Mouse (Mus musculus): Measurements from ENCODE around the gene Spem1. TPM values are rescaled to one million over a fixed set of nuclear protein-coding genes. Genes with fewer than 3 reads are reported as not detected.

The Spem1 gene
- polyA plus RNA-seq, 1 experiment = not detected

DNA sequence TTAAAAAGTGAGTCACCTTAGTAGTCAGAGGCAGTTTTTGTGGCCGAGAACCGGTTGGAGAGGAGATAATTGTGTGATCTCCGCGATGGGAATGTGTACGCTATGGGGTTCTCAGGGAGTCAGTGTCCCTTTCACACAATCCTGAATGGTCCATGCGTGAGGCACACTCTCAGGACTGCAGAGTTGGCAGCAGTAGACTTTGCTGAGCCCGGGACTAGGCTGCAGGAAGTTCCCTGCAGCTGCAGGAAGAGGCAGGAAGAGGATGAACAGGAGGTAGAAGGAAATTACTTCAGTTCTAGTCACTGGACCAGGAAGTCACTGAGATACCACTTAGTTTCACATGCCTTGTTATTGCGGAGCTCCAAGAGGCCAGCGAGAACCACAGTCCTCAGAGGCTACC lies 27.1 kb upstream of the Spem1 start:
- Histone ChIP-seq H3K27me3 (ENCODE audit: control insufficient read depth, insufficient read depth, low read length, poor library complexity, severe bottlenecking) (no peaks in the 10 kb centered on the region), H3K27ac (ENCODE audit: insufficient read depth, low read length) (no peak overlapping the region), H3K36me3 (ENCODE audit: control insufficient read depth, insufficient read depth, low read length, poor library complexity, severe bottlenecking) (peaks cover 14% of the 10 kb centered on the region), H3K4me1 (ENCODE audit: control insufficient read depth, insufficient read depth, low read length) (peaks cover 4% of the 10 kb centered on the region), H3K9ac (ENCODE audit: low read depth, poor library complexity, severe bottlenecking) (no peak overlapping the region), H3K9me3 (replicated peaks; ENCODE audit: control insufficient read depth, insufficient read depth, low read length, poor library complexity, severe bottlenecking) (no peaks in the 10 kb centered on the region), H3K4me3 (ENCODE audit: low read depth, low read length) (no peak overlapping the region)
- TF ChIP-seq CTCF (IDR thresholded peaks at IDR 0.05; ENCODE audit: low read depth, low read length) (no peak), POLR2A (IDR thresholded peaks at IDR 0.05; ENCODE audit: insufficient read depth, low read length) (no peak), EP300 (IDR thresholded peaks at IDR 0.05; ENCODE audit: insufficient read depth, low read depth, low read length) (no peak)

- TF ChIP-seq EP300 (IDR thresholded peaks at IDR 0.05; ENCODE audit: insufficient read depth, low read depth, low read length) = no peak
- no peak for TF ChIP-seq POLR2A (IDR thresholded peaks at IDR 0.05; ENCODE audit: insufficient read depth, low read length)
- TF ChIP-seq CTCF (IDR thresholded peaks at IDR 0.05; ENCODE audit: low read depth, low read length) = no peak
- Histone ChIP-seq H3K4me1 (ENCODE audit: control insufficient read depth, insufficient read depth, low read length) (peaks cover 4% of the 10 kb centered on the region), H3K9ac (ENCODE audit: low read depth, poor library complexity, severe bottlenecking) (0 out of 2 replicates have a peak overlapping the region, but pooled peaks have one; percentile 48), H3K27ac (ENCODE audit: insufficient read depth, low read length) (no peak overlapping the region), H3K9me3 (replicated peaks; ENCODE audit: control insufficient read depth, insufficient read depth, low read length, poor library complexity, severe bottlenecking) (no peaks in the 10 kb centered on the region), H3K27me3 (ENCODE audit: control insufficient read depth, insufficient read depth, low read length, poor library complexity, severe bottlenecking) (no peaks in the 10 kb centered on the region), H3K36me3 (ENCODE audit: control insufficient read depth, insufficient read depth, low read length, poor library complexity, severe bottlenecking) (peaks cover 14% of the 10 kb centered on the region), H3K4me3 (ENCODE audit: low read depth, low read length) (peak overlapping the region; percentile 76; the same call in 1 of the 2 replicates)
Observed at GRCm38 (mm10) chr11:69848021-69848420, 26.0 kb upstream of the Spem1 start.

DNA sequence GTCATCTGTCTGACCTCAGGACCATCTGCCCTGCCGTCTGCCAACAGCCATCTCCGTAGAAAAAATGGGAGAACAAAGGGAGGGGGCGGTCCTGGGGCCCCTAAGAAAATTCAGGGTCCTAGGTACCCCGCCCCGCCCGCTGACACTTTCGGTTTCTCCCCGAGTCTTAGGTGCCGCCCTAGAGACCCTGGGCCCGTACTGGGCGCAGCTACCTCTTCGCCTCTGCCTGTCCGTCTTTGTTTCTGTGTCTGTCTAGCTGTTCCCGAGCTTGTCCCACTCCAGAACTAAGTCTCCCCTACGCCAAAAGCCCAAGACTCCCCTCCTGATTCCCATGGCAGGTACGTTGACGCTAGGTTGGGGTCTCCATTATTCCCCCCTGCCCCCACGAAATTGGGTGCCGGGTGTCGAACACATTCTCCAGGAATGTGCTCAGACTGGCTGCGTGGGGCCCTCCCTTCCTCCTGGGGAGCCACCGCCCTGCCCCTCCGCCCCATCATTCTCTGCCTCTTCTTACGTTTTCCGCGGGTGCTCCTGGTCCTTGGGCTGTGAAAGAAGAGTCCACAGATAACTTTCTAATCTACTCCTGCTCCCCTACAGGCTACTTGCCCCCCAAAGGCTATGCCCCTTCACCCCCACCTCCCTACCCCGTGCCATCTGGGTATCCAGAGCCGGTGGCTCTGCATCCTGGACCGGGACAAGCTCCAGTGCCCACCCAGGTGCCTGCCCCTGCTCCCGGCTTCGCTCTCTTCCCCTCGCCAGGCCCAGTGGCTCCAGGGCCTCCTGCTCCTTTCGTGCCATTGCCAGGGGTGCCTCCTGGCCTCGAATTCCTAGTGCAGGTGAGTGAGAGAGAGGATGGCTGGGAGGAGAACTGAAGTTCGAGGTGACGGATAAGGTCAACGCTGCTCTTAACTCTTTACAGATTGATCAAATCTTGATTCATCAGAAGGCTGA lies 25.0 kb upstream of the Spem1 start:
- Histone ChIP-seq H3K9me3 (replicated peaks; ENCODE audit: control insufficient read depth, insufficient read depth, low read length, poor library complexity, severe bottlenecking) (no peaks in the 10 kb centered on the region), H3K9ac (ENCODE audit: low read depth, poor library complexity, severe bottlenecking) (peak overlapping the region; percentile 48), H3K27me3 (ENCODE audit: control insufficient read depth, insufficient read depth, low read length, poor library complexity, severe bottlenecking) (no peaks in the 10 kb centered on the region), H3K36me3 (ENCODE audit: control insufficient read depth, insufficient read depth, low read length, poor library complexity, severe bottlenecking) (peaks cover 14% of the 10 kb centered on the region), H3K4me1 (ENCODE audit: control insufficient read depth, insufficient read depth, low read length) (peaks cover 4% of the 10 kb centered on the region), H3K27ac (ENCODE audit: insufficient read depth, low read length) (no peak overlapping the region), H3K4me3 (ENCODE audit: low read depth, low read length) (peak overlapping the region; percentile 76)
- TF ChIP-seq CTCF (IDR thresholded peaks at IDR 0.05; ENCODE audit: low read depth, low read length) = no peak
- no peak for TF ChIP-seq EP300 (IDR thresholded peaks at IDR 0.05; ENCODE audit: insufficient read depth, low read depth, low read length)
- TF ChIP-seq POLR2A (IDR thresholded peaks at IDR 0.05; ENCODE audit: insufficient read depth, low read length) = no peak

DNA sequence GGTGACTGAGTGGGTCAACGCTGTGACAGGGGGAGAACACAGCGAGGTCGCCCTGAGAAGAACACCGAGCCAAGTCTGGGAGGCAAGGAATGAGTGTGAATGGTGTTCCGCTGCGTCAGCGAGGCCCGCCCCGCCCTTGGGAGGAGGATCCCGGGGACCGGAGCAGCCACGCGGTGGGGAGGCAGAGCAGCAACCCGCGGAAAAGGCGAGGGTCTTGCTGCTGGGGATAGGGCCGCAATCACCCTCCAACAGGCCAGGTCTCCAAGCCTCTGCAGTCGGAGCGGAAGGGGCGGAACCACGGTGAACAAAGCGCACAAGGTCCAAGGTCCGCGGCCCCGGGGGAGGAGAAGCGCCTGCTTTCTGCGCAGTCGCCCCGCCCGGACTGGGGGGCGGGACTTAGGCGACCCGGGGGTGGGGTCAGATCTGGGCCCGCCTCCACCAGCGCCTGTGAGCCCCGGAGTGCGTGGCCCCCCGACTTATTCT lies 24.3 kb upstream of the Spem1 start, which contains the start of gene Plscr3:
Gene Plscr3, plus strand, starts transcription at position 179 of the 483 bp plus-strand sequence.
- no peaks in the 10 kb centered on the region for H3K9me3 ChIP-seq (replicated peaks; ENCODE audit: control insufficient read depth, insufficient read depth, low read length, poor library complexity, severe bottlenecking)

DNA sequence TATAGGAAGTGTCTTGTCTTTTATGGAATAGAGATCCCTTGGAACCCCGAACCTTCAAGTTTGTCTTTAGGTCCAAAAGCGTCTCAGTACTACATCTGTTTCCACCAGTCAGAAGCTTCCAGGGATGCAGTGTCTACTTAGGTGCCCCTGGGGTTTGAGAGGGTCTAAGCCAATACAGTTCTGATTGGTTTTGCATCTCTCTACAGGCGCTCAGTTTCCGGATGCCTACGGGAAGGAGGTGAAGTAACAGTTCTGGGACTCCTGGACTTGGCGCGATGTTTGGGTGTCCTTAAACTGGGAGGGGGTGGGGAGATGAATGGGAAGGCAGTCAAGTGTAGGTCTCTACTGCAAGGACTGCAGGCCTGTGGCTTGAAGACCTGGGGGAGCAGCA lies 16.7 kb upstream of the Spem1 start:
- peak overlapping the region; percentile 76 for H3K9ac ChIP-seq (ENCODE audit: low read depth, poor library complexity, severe bottlenecking)
- H3K9me3 ChIP-seq (replicated peaks; ENCODE audit: control insufficient read depth, insufficient read depth, low read length, poor library complexity, severe bottlenecking) = no peaks in the 10 kb centered on the region
- peak overlapping the region; percentile 96 for H3K4me3 ChIP-seq (ENCODE audit: low read depth, low read length)
- peak overlapping the region; percentile 49 for H3K27ac ChIP-seq (ENCODE audit: insufficient read depth, low read length)
- TF ChIP-seq CTCF (IDR thresholded peaks at IDR 0.05; ENCODE audit: low read depth, low read length) (no peak), POLR2A (IDR thresholded peaks at IDR 0.05; ENCODE audit: insufficient read depth, low read length) (no peak), EP300 (IDR thresholded peaks at IDR 0.05; ENCODE audit: insufficient read depth, low read depth, low read length) (no peak)
- no peaks in the 10 kb centered on the region for H3K4me1 ChIP-seq (ENCODE audit: control insufficient read depth, insufficient read depth, low read length)
- no peaks in the 10 kb centered on the region for H3K36me3 ChIP-seq (ENCODE audit: control insufficient read depth, insufficient read depth, low read length, poor library complexity, severe bottlenecking)
- H3K27me3 ChIP-seq (ENCODE audit: control insufficient read depth, insufficient read depth, low read length, poor library complexity, severe bottlenecking) = no peaks in the 10 kb centered on the region

More for the DNA sequence above, 24.3 kb upstream of the Spem1 start, which contains the start of gene Plscr3:
- no peaks in the 10 kb centered on the region for H3K27me3 ChIP-seq (ENCODE audit: control insufficient read depth, insufficient read depth, low read length, poor library complexity, severe bottlenecking)
- TF ChIP-seq CTCF (IDR thresholded peaks at IDR 0.05; ENCODE audit: low read depth, low read length) (no peak), EP300 (IDR thresholded peaks at IDR 0.05; ENCODE audit: insufficient read depth, low read depth, low read length) (no peak), POLR2A (IDR thresholded peaks at IDR 0.05; ENCODE audit: insufficient read depth, low read length) (peak; percentile 86)
- peak within 1 kb of the TSS; percentile 80 for H3K4me3 ChIP-seq (ENCODE audit: low read depth, low read length)
- H3K27ac ChIP-seq (ENCODE audit: insufficient read depth, low read length) = peak within 1 kb of the TSS; percentile 59
- H3K4me1 ChIP-seq (ENCODE audit: control insufficient read depth, insufficient read depth, low read length) = peaks cover 4% of the 10 kb centered on the region
- H3K9ac ChIP-seq (ENCODE audit: low read depth, poor library complexity, severe bottlenecking) = peak within 1 kb of the TSS; percentile 48
- H3K36me3 ChIP-seq (ENCODE audit: control insufficient read depth, insufficient read depth, low read length, poor library complexity, severe bottlenecking) = peaks cover 7% of the 10 kb centered on the region

Data from ES-Bruce4 (cell line).